In the genomic region with DNA sequence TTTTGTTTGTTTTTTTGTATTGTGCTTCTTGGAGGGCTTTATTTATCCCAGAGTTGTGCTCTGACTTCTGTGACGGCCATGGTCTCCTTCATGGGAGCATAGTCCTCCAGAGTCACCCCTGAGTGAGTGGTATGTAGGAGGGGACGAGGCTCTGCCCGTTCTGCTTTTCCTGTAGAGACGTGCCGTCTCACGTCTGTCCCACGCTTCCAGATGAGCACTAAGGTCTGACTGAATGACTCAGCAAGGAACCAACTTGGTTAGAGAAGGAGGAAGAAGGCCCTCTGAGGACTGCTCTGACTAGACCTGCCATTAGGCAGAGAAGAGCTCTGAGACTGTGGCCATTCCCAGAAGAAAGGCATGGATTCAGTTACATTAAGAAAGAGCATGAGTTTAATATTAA, we compare ENCODE assay signal across 11 mouse cellular contexts.
A peak's percentile ranks its signal among the peaks of the same experiment; 100 is the strongest.
DNase-seq lines count a peak whose midpoint lies in the region; ATAC-seq and TF ChIP-seq lines count a peak whose summit lies in the region.
"Had no signal": no experiment of that assay in that cellular context is flagged by ENCODE, and none has a peak within 500 bp of the region (broad histone marks: within the 10 kb centered on the region; RNA-seq: fewer than 3 reads in every experiment).

No protein-coding gene starts in this region.

- H3K9ac ChIP-seq in heart, embryonic 13.5 days = no peak overlapping the region
- no peak overlapping the region for H3K9ac ChIP-seq in liver, embryonic 12.5 days
- H3K9ac ChIP-seq: liver, embryonic 15.5 days had no signal

- no peak overlapping the region for H3K4me2 ChIP-seq in heart, embryonic 13.5 days
- 0 out of 2 replicates have a peak overlapping the region, but pooled peaks have one; percentile 16 for H3K4me2 ChIP-seq in liver, embryonic 12.5 days
- H3K4me2 ChIP-seq: liver, embryonic 15.5 days had no signal

- no peak overlapping the region for H3K4me3 ChIP-seq in heart, embryonic 13.5 days
- H3K4me3 ChIP-seq in liver, embryonic 12.5 days = no peak overlapping the region
- H3K4me3 ChIP-seq in cerebellum, adult 2 months (replicated peaks; ENCODE audit: insufficient read depth, low read depth, low read length) = no peak overlapping the region
- H3K4me3 ChIP-seq: liver, embryonic 15.5 days; myocyte had no signal

- no peaks in the 10 kb centered on the region for H3K27me3 ChIP-seq in heart, embryonic 13.5 days (replicated peaks)
- no peaks in the 10 kb centered on the region for H3K27me3 ChIP-seq in liver, embryonic 12.5 days (replicated peaks)
- H3K27me3 ChIP-seq in cerebellum, adult 2 months (ENCODE audit: control insufficient read depth, insufficient read depth, low read length) = no peaks in the 10 kb centered on the region
- H3K27me3 ChIP-seq: liver, embryonic 15.5 days had no signal

- no peaks in the 10 kb centered on the region for H3K9me3 ChIP-seq in heart, embryonic 13.5 days
- H3K9me3 ChIP-seq in liver, embryonic 12.5 days (replicated peaks) = no peaks in the 10 kb centered on the region
- H3K9me3 ChIP-seq: liver, embryonic 15.5 days had no signal

- intact Hi-C loops in heart, postnatal 14 days (cut with DNase I) = no loop called here

- no peak for DNase-seq in heart, postnatal 14 days
- peak; percentile 36 for DNase-seq in urinary bladder, postnatal 14 days (ENCODE audit: low spot score)
- DNase-seq in urinary bladder, postnatal 10 days (ENCODE audit: low spot score) = no peak
- DNase-seq in embryo, embryonic 10 days (ENCODE audit: low spot score) = no peak
- DNase-seq in cerebellum, adult 2 months = no peak
- no peak for DNase-seq in thymus, postnatal 25 days
- DNase-seq: right cerebral cortex, adult 18-20 months had no signal

- TF ChIP-seq POLR2A in cerebellum, adult 2 months (IDR thresholded peaks at IDR 0.05; ENCODE audit: borderline replicate concordance, insufficient read depth, low read length) = no peak

- peaks cover 60% of the 10 kb centered on the region for H3K4me1 ChIP-seq in heart, embryonic 13.5 days
- H3K4me1 ChIP-seq in liver, embryonic 12.5 days = peaks cover 33% of the 10 kb centered on the region
- peaks cover 11% of the 10 kb centered on the region; the same call in 1 of the 2 replicates for H3K4me1 ChIP-seq in cerebellum, adult 2 months (ENCODE audit: control insufficient read depth, insufficient read depth, low read length)

- 45% methylated on average over 7 of the region's 7 CpGs for WGBS in heart, embryonic 13.5 days
- WGBS in liver, embryonic 12.5 days (ENCODE audit: insufficient replicate concordance) = 22% methylated on average over 7 of the region's 7 CpGs
- WGBS in cerebellum, adult 2 months = 63% methylated on average over 7 of the region's 7 CpGs

- ATAC-seq in heart, embryonic 13.5 days (ENCODE audit: extremely low read depth, insufficient number of reproducible peaks, low FRiP score, low TSS enrichment) = no peak
- ATAC-seq in liver, embryonic 12.5 days = peak; percentile 72

- peaks cover 22% of the 10 kb centered on the region for H3K36me3 ChIP-seq in heart, embryonic 13.5 days
- H3K36me3 ChIP-seq in liver, embryonic 12.5 days = 0 out of 2 replicates have a peak, but pooled peaks cover 2% of the 10 kb centered on the region
- H3K36me3 ChIP-seq: liver, embryonic 15.5 days had no signal

- TF ChIP-seq CTCF in cerebellum, adult 2 months (IDR thresholded peaks at IDR 0.05; ENCODE audit: borderline replicate concordance, insufficient read depth, low read depth, low read length) = no peak

- H3K27ac ChIP-seq in heart, embryonic 13.5 days (replicated peaks) = 0 out of 2 replicates have a peak overlapping the region, but pooled peaks have one; percentile 1
- no peak overlapping the region for H3K27ac ChIP-seq in liver, embryonic 12.5 days
- H3K27ac ChIP-seq in cerebellum, adult 2 months (ENCODE audit: insufficient read depth, low read length) = no peak overlapping the region
- H3K27ac ChIP-seq: liver, embryonic 15.5 days had no signal
